Mouse (Mus musculus): Measurements from ENCODE around the gene Syn3.

GRCm38 (mm10) chr10:86340421-86340820, 158.3 kb downstream of the Syn3 start:
- TF ChIP-seq CTCF (IDR thresholded peaks at IDR 0.05; ENCODE audit: borderline replicate concordance, extremely low read depth, insufficient read depth, insufficient read length) (no peak), POLR2A (IDR thresholded peaks at IDR 0.05; ENCODE audit: borderline replicate concordance, extremely low read depth, insufficient read depth, insufficient read length, poor library complexity, severe bottlenecking) (no peak)
